Mouse (Mus musculus): Measurements from ENCODE around the gene Slc16a11.

Slc16a11 gene

GRCm38 (mm10) chr11:70225798-70226601 lies 13.4 kb downstream of the Slc16a11 start:
- no peak for DNase-seq (ENCODE audit: extremely low spot score, low read depth, low spot score)

- DNase-seq (ENCODE audit: extremely low spot score, low read depth, low spot score) = no peak
These were observed 14.0 kb downstream of the Slc16a11 start for GRCm38 (mm10) chr11:70226602-70226890.

DNA sequence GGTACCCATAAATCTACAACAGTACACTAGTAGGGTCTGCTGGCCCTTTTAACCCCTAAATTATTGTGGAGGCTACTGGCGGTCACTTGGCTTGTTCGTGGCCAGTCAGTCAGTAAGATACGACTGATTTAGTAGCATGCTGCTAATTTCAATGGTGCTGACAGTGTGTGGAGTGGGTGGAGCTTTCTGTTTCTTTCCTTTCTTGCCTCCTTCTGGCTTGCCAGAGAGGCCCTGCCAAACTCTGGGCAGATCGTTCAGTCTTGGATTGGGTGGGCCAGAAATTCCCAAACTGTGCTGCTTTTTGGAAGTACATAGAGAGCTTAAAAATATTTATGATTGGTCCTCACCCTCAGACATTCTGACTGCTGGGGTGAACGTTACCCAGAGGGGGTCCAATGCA lies 14.6 kb downstream of the Slc16a11 start:
- DNase-seq (ENCODE audit: extremely low spot score, low read depth, low spot score) = no peak

GRCm38 (mm10) chr11:70227661-70228245 lies 15.2 kb downstream of the Slc16a11 start:
- DNase-seq (ENCODE audit: extremely low spot score, low read depth, low spot score) = no peak

GRCm38 (mm10) chr11:70228828-70229227 lies 16.3 kb downstream of the Slc16a11 start:
- DNase-seq (ENCODE audit: extremely low spot score, low read depth, low spot score) = no peak

GRCm38 (mm10) chr11:70229260-70230010 lies 16.9 kb downstream of the Slc16a11 start, which contains the start of gene Bcl6b:
TSS of gene Bcl6b (minus strand) at chr11:70229798.
- no peak for DNase-seq (ENCODE audit: extremely low spot score, low read depth, low spot score)

DNA sequence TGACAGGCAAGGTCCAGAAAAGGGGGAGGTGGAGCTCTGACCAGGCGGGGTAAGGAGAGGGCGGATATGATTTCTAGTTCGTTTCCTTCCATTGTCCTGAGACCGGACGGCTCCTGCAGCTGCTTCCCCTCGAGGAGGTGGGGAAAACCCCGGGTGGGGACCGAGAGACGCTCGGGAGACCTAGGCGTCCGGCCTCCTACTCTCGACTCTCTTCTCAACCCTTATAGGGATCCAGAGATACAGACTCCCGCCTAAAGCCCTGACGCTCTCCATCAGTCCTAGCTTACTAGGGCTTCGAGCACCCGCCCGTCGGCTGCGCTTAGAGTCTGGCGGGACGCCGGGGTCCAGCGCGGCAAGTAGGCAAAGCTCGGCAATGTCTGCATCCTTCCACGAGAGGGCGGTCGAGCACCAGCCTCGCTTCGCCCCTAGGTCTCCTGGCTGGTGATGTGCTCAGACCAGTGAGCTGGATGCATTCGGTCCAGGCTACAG lies 17.7 kb downstream of the Slc16a11 start:
- DNase-seq (ENCODE audit: extremely low spot score, low read depth, low spot score) = no peak

GRCm38 (mm10) chr11:70232546-70232945 lies 20.0 kb downstream of the Slc16a11 start:
- no peak for DNase-seq (ENCODE audit: extremely low spot score, low read depth, low spot score)

DNA sequence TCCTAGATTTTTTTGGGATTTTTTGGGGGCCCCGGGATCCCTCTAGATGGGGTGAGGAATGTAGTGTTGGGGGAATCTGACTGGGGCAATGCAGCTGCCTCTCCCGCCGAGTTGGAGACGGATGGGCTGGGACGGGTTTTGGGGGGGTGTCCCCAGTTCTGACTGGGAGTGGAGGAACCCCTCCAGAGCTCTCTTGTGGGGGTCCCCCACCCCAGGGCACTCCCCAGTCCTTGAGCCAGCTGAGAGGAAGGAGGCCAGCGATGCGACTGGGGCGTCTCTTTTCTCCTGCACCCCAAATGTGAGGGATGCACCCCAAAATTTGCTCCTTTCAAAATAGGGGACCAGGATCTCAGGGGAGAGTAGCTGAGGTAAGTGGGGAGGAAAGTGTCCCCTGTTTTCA lies 20.5 kb downstream of the Slc16a11 start:
- DNase-seq (ENCODE audit: extremely low spot score, low read depth, low spot score) = no peak

DNA sequence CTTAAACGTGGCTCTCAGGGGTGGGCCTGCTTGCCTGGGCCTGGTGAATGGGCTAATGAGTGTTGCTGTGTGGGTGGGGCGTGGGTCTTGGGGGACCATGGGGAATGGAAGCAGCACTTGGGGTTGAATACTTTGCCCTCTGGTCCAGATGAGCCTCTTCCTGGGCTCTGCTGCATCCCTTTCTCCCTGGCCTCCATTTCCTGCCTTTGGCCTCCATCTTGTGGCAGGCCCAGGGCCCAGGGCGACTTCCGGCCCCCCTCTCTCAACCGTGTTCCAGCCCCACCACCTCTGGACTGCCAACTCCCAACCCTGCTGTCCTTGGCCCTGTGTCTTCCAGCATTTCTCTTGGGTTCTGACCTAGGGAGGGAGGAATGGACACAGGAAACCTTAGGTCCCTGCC lies 21.5 kb downstream of the Slc16a11 start:
- DNase-seq (ENCODE audit: extremely low spot score, low read depth, low spot score) = no peak

- DNase-seq (ENCODE audit: extremely low spot score, low read depth, low spot score) = no peak
These were observed 21.9 kb downstream of the Slc16a11 start for GRCm38 (mm10) chr11:70234497-70234896.

- DNase-seq (ENCODE audit: extremely low spot score, low read depth, low spot score) = no peak
These were observed 22.8 kb downstream of the Slc16a11 start for GRCm38 (mm10) chr11:70235254-70235900.

GRCm38 (mm10) chr11:70236717-70237116 lies 24.2 kb downstream of the Slc16a11 start:
- DNase-seq (ENCODE audit: extremely low spot score, low read depth, low spot score) = no peak

- DNase-seq (ENCODE audit: extremely low spot score, low read depth, low spot score) = no peak
These were observed 25.1 kb downstream of the Slc16a11 start, which contains the start of gene 0610010K14Rik for GRCm38 (mm10) chr11:70237457-70238167. TSS of gene 0610010K14Rik (minus strand) at chr11:70237914.

DNA sequence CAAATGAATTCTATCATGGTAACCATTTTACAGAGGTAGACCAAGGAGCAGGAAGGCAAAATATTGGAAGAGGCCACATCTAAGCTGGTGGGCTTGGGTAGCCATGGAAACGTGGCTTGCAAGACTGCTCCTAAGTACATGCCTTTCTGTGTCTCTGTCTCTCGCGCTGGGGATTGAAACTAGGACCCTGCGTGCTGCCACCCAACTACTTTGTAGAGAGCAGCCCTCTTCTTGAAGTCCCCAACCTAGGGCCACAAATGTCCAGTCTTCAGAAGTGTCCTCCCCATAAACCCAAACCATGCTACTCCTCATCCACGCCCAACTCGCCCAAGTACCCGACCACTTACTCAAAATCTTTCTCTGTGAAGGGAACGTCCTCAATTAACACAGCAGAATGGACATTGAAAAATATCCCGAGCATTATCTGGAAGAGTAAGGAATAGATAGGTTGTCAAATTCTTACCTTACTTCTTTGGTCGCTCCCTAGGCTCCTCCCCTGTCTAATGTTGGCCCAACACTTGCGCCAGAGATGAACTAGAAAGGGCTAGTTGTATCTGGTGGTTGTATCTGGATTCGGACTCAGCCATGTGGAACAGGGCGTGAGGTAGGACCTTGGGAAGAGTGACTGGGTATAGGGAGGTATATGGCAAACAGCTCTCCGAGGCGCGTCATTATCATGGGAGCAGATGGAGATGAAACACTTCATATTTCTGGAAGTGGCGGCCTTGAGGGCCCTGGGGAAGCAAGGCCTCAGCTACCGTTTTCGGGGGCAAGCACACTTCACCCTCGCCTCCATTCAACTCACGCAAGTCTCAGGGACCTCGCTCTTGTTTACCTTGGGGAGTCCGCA lies 26.3 kb downstream of the Slc16a11 start:
- DNase-seq (ENCODE audit: extremely low spot score, low read depth, low spot score) = no peak

DNA sequence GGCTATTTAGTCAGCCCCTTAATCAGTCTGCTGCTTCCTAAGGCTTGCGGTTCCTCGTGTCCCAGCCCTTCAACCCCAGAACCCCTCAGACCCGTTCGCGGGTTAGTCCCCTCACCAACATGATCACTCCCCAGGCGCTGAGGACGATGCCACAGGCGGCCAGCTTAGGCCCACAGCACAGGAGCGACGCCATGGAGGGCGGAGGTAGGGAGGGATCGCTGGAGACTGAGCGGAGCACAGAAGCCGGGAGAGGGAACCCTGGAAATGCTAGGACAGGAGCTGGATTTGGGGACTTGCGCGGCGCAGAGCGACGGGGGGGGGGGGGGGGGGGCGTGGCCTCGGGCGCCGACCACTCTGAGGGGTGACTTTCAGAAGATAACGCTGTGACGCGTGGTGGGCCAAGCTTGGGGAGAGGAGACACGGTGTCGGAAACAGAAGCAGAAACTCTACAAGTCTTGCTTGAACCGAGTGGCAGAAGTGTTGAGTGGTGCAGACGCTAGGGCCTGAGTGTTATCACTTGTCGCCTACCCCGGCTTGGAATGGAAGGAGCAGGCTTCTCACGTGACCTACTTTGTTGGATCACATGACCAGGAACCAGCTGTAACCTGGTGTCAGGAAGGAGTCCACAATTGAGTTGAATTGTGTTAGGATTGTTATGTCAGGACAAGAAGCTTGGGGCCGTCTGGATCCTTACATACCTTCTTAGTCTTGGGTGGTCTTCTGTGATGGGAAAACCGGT lies 27.2 kb downstream of the Slc16a11 start, which contains the start of the genes Gm21988 and Rnasek:
Gene Gm21988, minus strand, starts transcription at position 290 of the 739 bp plus-strand sequence.
Gene Rnasek, minus strand, starts transcription at position 302 of the 739 bp plus-strand sequence.
- peak; percentile 81 for DNase-seq (ENCODE audit: extremely low spot score, low read depth, low spot score)

DNA sequence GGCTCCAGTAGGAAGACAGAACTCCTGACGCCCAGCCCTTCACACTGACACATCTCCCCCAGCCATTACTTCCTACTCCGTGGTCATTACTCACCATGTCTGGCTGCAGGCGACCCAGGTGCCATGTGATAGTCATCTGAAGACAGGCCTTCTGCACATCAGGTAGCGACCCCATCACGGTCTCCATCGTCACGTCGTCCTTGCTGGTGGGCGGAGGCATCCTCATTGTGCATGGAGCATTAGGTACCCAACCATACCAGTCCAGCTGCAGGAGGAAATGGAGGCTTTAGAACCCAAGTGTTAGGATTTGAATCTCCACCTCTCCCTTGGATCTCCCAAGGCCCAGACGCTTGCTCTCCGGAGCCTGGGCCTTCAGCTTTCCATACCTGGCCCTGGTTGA lies 30.0 kb downstream of the Slc16a11 start:
- DNase-seq (ENCODE audit: extremely low spot score, low read depth, low spot score) = no peak

GRCm38 (mm10) chr11:70247136-70247845 lies 34.7 kb downstream of the Slc16a11 start:
- DNase-seq (ENCODE audit: extremely low spot score, low read depth, low spot score) = no peak

Data from hindlimb bud, embryonic 11.5 days (tissue).